Mouse (Mus musculus) liver, postnatal 0 days (tissue): ENCODE measurements around the gene Med11. TPM values are rescaled to one million over a fixed set of nuclear protein-coding genes. Genes with fewer than 3 reads are reported as not detected.

Experiments used
- ATAC-seq: fragments of 200-750 bp; cut with Nextera tagmentation; 2 replicates; pipeline ENCODE4 v1.8.0; 2017; ENCODE audit warnings: mild to moderate bottlenecking, moderate library complexity
- DNase-seq: peaks from one replicate; pipeline ENCODE4 v3.0.0-alpha.2; 2016
- H3K27ac ChIP-seq: fragments of 300-500 bp; sonication (generic); 2 replicates; pipeline ENCODE4 v1.5.1; 2014; ENCODE audit warnings: antibody characterized with exemption, moderate library complexity, mild to moderate bottlenecking, low read depth
- H3K27me3 ChIP-seq: fragments of 300-500 bp; sonication (generic); 2 replicates; pipeline ENCODE4 v1.6.1; 2014; ENCODE audit warnings: low read length, control low read depth, mixed read lengths; ENCODE audit not compliant: insufficient read depth
- H3K36me3 ChIP-seq: fragments of 300-500 bp; sonication (generic); replicated peaks from 2 replicates; pipeline ENCODE4 v1.6.1; 2014; ENCODE audit warnings: mild to moderate bottlenecking, control low read depth, low read length, moderate library complexity, mixed read lengths; ENCODE audit not compliant: insufficient read depth
- H3K4me1 ChIP-seq: fragments of 300-500 bp; sonication (generic); 2 replicates; pipeline ENCODE4 v1.6.1; 2014; ENCODE audit warnings: antibody characterized with exemption, mild to moderate bottlenecking, control low read depth; ENCODE audit not compliant: insufficient read depth
- H3K4me2 ChIP-seq: fragments of 300-500 bp; sonication (generic); 2 replicates; pipeline ENCODE4 v1.6.1; 2014; ENCODE audit warnings: low read depth, mild to moderate bottlenecking, low read length, moderate library complexity, mixed read lengths
- H3K4me3 ChIP-seq: fragments of 300-500 bp; sonication (generic); 2 replicates; pipeline ENCODE4 v1.5.1; 2014; ENCODE audit warnings: low read depth, low read length
- H3K9ac ChIP-seq: fragments of 300-500 bp; sonication (generic); replicated peaks from 2 replicates; pipeline ENCODE4 v1.6.1; 2014; ENCODE audit warnings: mild to moderate bottlenecking, moderate library complexity
- H3K9me3 ChIP-seq: fragments of 300-500 bp; sonication (generic); 2 replicates; pipeline ENCODE4 v1.6.1; 2016; ENCODE audit warnings: mild to moderate bottlenecking, control low read depth, low read length, mixed read lengths
- CTCF ChIP-seq: sonication (generic); IDR thresholded peaks from 2 replicates; pipeline ENCODE4 v1.5.1; 2016; ENCODE audit warnings: antibody characterized with exemption, low read depth
- EP300 ChIP-seq: IDR thresholded peaks from 2 replicates; pipeline ENCODE4 v1.6.1; 2016; ENCODE audit warnings: antibody characterized with exemption, low read depth, mild to moderate bottlenecking
- WGBS: fragments of 180-500 bp; shearing (Covaris S2); extraction: QIAGEN DNeasy Blood & Tissue Kit; methylation state at CpG from one replicate; pipeline ENCODE4 v1.1.7; 2014; ENCODE audit not compliant: insufficient replicate concordance; 5-methylcytosine and 5-hydroxymethylcytosine counted together
- polyA plus RNA-seq: library from polyadenylated mRNA; unstranded; fragments of >200 nt; fragmentation: Nextera tagmentation; extraction: Ambion mirVana; gene quantifications from 2 replicates; pipeline ENCODE4 v1.2.1, GENCODE M21; 2015

Gene Med11
- polyA plus RNA-seq, 1 experiment from 2014 or later = 15.1 TPM

DNA sequence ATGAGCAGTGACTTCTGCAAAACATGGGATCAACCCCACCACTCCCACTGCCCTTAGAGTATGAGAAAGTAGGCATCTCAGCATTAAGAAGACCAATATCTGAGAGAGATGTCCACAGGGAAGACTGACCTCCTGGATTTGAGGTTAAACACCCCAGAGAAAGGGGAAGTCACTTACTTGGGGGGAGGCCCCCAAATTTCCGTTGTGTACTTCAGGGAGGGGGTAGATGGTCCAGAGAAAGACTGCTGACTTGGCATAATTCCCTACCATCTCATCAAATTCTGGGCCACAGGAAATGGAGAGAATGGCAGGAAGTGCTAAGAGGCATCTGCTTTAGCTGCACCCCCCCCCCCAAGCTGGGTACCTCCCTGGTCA, 18.2 kb upstream of the Med11 start:
- DNase-seq = no peak
- peak overlapping the region; percentile 79 for H3K4me3 ChIP-seq
- peak overlapping the region; percentile 82 for H3K9ac ChIP-seq
- TF ChIP-seq EP300 (no peak), CTCF (no peak)
- WGBS = 26% methylated on average over 1 of the region's 1 CpGs
- no peaks in the 10 kb centered on the region for H3K9me3 ChIP-seq
- no peaks in the 10 kb centered on the region for H3K27me3 ChIP-seq
- H3K4me1 ChIP-seq = peaks cover 26% of the 10 kb centered on the region
- H3K36me3 ChIP-seq = peaks cover 29% of the 10 kb centered on the region
- ATAC-seq = no peak
- H3K4me2 ChIP-seq = peak overlapping the region; percentile 96
- H3K27ac ChIP-seq = peak overlapping the region; percentile 88

DNA sequence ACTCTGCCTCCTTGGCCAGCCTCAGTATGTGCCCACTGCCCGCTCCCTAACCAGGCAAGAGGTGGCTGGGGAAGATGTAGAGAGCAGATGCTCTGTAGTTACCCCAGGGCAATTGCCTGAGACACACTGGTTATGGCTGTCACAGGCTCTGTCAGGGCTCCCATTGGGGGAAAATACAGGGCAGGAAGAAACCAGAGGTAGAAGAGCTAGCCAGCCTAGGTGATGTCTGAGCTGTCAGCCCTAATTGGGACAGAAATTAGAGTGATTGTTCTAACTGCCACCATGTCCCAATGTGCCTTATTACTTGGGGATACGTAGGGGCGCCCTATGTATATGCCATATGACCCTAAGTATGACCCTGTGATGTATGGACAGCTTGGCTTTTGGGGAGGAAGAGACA, 17.8 kb upstream of the Med11 start:
- DNase-seq = no peak
- peaks cover 26% of the 10 kb centered on the region for H3K4me1 ChIP-seq
- peak overlapping the region; percentile 96 for H3K4me2 ChIP-seq
- peak overlapping the region; percentile 79 for H3K4me3 ChIP-seq
- TF ChIP-seq CTCF = no peak
- TF ChIP-seq EP300 = no peak
- H3K9me3 ChIP-seq = no peaks in the 10 kb centered on the region
- H3K36me3 ChIP-seq = peaks cover 31% of the 10 kb centered on the region
- 76% methylated on average over 3 of the region's 3 CpGs for WGBS
- H3K9ac ChIP-seq = peak overlapping the region; percentile 55
- H3K27ac ChIP-seq = peak overlapping the region; percentile 88
- no peak for ATAC-seq
- H3K27me3 ChIP-seq = no peaks in the 10 kb centered on the region

DNA sequence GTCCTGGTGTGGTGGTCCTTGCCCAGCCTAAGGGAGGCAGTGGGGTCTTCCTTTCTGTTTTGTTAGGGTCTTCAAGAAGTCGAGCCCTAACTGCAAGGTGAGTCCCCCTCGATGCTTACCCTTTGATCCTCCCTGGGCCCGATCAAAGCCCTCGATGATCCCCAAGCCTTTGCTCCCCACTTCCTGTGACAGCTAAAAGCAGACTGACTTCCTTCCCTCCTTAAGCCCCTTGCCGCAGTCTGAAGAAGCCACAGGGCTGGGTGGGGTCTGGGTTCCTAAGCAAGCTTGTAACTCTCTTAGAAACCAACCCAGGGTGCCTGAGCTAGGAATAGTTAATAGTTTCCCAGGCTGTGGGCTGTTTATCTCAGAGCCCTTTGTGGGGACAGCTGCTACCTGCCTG, 16.2 kb upstream of the Med11 start:
- H3K27ac ChIP-seq = peak overlapping the region; percentile 44
- ATAC-seq = no peak
- H3K27me3 ChIP-seq = no peaks in the 10 kb centered on the region
- TF ChIP-seq CTCF = no peak
- no peak for TF ChIP-seq EP300
- no peak for DNase-seq
- peak overlapping the region; percentile 55 for H3K9ac ChIP-seq
- peak overlapping the region; percentile 79 for H3K4me3 ChIP-seq
- H3K36me3 ChIP-seq = peaks cover 45% of the 10 kb centered on the region
- H3K4me1 ChIP-seq = peaks cover 30% of the 10 kb centered on the region
- WGBS = 32% methylated on average over 5 of the region's 5 CpGs
- H3K4me2 ChIP-seq = peak overlapping the region; percentile 96
- H3K9me3 ChIP-seq = no peaks in the 10 kb centered on the region

DNA sequence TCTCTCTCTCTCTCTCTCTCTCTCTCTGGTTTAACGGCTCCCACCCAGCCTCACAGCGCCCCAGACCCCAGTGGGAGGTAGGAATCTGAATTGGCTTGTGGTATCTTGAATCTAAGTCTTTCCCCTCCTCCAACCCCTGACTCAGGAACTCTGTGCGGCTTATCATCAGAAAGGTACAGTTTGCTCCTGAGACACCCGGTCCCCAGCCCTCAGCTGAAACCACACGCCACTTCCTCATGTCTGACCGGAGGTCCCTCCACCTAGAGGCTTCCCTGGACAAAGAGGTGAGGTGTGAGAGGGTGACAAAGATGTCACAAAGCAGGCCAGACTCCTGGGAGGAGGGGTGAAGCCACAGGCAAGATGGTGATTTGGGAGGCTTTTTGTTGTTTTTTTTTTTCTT, 14.3 kb upstream of the Med11 start:
- peak overlapping the region; percentile 40; the same call in 1 of the 2 replicates for H3K4me2 ChIP-seq
- peak overlapping the region; percentile 34; the same call in 1 of the 2 replicates for H3K27ac ChIP-seq
- H3K27me3 ChIP-seq = no peaks in the 10 kb centered on the region
- H3K36me3 ChIP-seq = peaks cover 49% of the 10 kb centered on the region
- ATAC-seq = no peak
- TF ChIP-seq EP300 (no peak), CTCF (no peak)
- H3K4me1 ChIP-seq = peaks cover 34% of the 10 kb centered on the region
- H3K4me3 ChIP-seq = no peak overlapping the region
- 33% methylated on average over 4 of the region's 6 CpGs for whole genome bisulfite sequencing
- no peaks in the 10 kb centered on the region for H3K9me3 ChIP-seq
- DNase-seq = no peak
- no peak overlapping the region for H3K9ac ChIP-seq

DNA sequence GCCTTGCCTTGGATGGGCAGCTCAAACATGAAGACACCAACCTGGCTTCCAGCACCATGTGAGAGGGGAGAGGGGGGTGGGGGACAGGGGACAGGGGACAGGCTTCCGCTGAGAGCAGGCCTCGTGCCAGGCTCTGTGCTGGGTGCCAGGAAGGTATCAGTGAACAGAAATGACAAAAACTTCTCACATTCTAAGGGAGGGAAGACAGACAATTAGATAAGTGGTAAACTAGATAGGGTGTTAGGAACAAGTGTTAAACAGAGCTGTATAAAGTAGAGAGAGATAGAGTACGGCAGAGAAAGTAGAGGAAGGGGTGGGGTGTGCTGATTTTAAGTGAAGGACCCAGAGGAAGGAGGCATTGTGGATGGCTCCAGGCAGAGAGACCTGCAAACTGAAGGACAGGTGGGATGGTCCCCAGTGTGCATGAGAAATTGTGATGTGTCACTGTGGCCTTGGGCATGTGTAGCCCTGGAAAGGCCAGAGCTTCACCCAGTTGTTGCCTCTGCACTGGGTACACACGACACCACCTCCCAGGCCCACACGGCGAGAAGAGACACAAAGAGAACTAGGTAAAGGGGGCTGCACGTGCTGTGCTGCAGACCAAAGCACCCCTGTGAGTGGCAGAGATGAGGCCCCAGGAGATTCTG, 12.9 kb upstream of the Med11 start:
- ATAC-seq = no peak

DNA sequence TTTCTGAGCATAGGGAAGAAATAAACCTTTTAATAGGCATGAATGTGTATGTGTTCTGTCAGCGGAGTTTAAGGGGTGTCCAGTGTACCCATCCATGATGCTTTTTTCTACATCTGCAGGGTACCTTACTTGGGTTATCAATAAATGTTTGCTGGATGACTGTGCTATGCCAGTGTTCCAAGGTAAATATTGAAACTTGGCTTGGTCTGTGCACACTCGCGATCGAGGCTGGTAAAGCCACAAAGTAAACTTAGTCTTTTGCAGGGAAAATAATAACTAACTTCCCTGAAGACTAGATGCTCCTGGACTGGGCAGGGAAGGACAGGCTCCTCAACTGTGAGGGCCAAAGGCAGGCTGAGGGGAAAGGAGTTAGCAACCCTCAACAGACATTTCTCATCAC, 11.1 kb upstream of the Med11 start:
- Histone ChIP-seq H3K27me3 (no peaks in the 10 kb centered on the region), H3K9ac (no peak overlapping the region), H3K4me2 (no peak overlapping the region), H3K36me3 (peaks cover 46% of the 10 kb centered on the region), H3K9me3 (no peaks in the 10 kb centered on the region), H3K4me1 (peaks cover 21% of the 10 kb centered on the region), H3K27ac (no peak overlapping the region), H3K4me3 (no peak overlapping the region)
- ATAC-seq (0 out of 2 replicates have a peak, but pooled peaks have one; percentile 4), DNase-seq (no peak)
- no peak for TF ChIP-seq CTCF
- TF ChIP-seq EP300 = no peak
- WGBS = 60% methylated on average over 4 of the region's 4 CpGs

More for the DNA sequence above, 12.9 kb upstream of the Med11 start:
- H3K4me1 ChIP-seq = peaks cover 23% of the 10 kb centered on the region
- H3K27me3 ChIP-seq = no peaks in the 10 kb centered on the region
- H3K9me3 ChIP-seq = no peaks in the 10 kb centered on the region
- no peak overlapping the region for H3K27ac ChIP-seq
- DNase-seq = no peak
- TF ChIP-seq EP300 (no peak), CTCF (no peak)
- 78% methylated on average over 7 of the region's 7 CpGs for WGBS
- peaks cover 49% of the 10 kb centered on the region for H3K36me3 ChIP-seq
- H3K4me2 ChIP-seq = no peak overlapping the region
- no peak overlapping the region for H3K4me3 ChIP-seq
- no peak overlapping the region for H3K9ac ChIP-seq

DNA sequence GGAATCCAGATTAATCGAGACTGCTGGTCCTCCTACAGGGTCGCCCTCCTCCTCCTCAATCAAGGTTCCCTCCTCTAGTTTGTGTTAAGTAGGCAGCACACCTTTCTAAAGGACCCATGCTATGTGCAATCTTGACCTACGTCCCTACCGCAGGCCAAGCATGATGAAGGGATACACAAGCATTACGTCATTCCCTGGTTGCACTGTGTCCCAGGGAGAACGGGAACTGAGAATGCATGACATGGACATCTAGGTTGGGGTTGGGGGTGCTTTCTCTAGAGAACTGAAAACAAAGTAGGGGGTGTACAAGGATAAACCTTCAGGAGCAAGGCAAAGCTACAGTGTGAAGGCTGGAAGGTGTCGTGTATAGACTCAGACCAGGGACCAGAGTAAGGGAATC, 9.8 kb upstream of the Med11 start:
- Histone ChIP-seq H3K27ac (peak overlapping the region; percentile 55; the same call in 1 of the 2 replicates), H3K36me3 (peaks cover 34% of the 10 kb centered on the region)
- ATAC-seq = peak; percentile 60

More for the DNA sequence above, 9.8 kb upstream of the Med11 start:
- no peaks in the 10 kb centered on the region for H3K9me3 ChIP-seq
- H3K4me3 ChIP-seq = no peak overlapping the region
- no peak for DNase-seq
- 67% methylated on average over 7 of the region's 7 CpGs for WGBS
- H3K4me1 ChIP-seq = peaks cover 28% of the 10 kb centered on the region
- TF ChIP-seq EP300 (no peak), CTCF (no peak)
- H3K9ac ChIP-seq = no peak overlapping the region
- H3K4me2 ChIP-seq = no peak overlapping the region
- no peaks in the 10 kb centered on the region for H3K27me3 ChIP-seq
